Mouse (Mus musculus): ENCODE data around the gene Snrpg. TPM values are rescaled to one million over a fixed set of nuclear protein-coding genes. Genes with fewer than 3 reads are reported as not detected.
"Not testable (repeated sequence)": the region's sequence is repeated elsewhere in the genome, so short reads cannot be mapped to it uniquely, and the experiment has no call there.

Gene Snrpg
- polyA plus RNA-seq, 1 experiment from 2014 or later = 427 TPM

- no peaks in the 10 kb centered on the region for H3K4me1 ChIP-seq (ENCODE audit: control insufficient read depth, insufficient read depth, low read length)
- H3K9me3 ChIP-seq (replicated peaks; ENCODE audit: control insufficient read depth, low read length) = no peaks in the 10 kb centered on the region
- no peak overlapping the region for H3K4me3 ChIP-seq (replicated peaks; ENCODE audit: low read length)
- no peak overlapping the region for H3K4me2 ChIP-seq (ENCODE audit: low read depth, low read length)
- no peaks in the 10 kb centered on the region for H3K36me3 ChIP-seq (ENCODE audit: control insufficient read depth, insufficient read depth, low read length)
- H3K27me3 ChIP-seq (ENCODE audit: control insufficient read depth, insufficient read depth, low read length) = no peaks in the 10 kb centered on the region
- no peak overlapping the region for H3K9ac ChIP-seq (ENCODE audit: low read length)
- WGBS = 79% methylated on average over 5 of the region's 5 CpGs
- H3K27ac ChIP-seq (ENCODE audit: low read length) = no peak overlapping the region
- no peak for ATAC-seq (ENCODE audit: insufficient read depth, low FRiP score)
Observed at GRCm38 (mm10) chr6:86335860-86336259, 35.2 kb upstream of the Snrpg start.

- 88% methylated on average over 4 of the region's 4 CpGs for WGBS
- not testable (repeated sequence) for H3K4me1 ChIP-seq (ENCODE audit: control insufficient read depth, insufficient read depth, low read length); H3K9me3 ChIP-seq (replicated peaks; ENCODE audit: control insufficient read depth, low read length); ATAC-seq (ENCODE audit: insufficient read depth, low FRiP score); H3K27ac ChIP-seq (ENCODE audit: low read length); H3K9ac ChIP-seq (ENCODE audit: low read length); H3K4me2 ChIP-seq (ENCODE audit: low read depth, low read length); H3K36me3 ChIP-seq (ENCODE audit: control insufficient read depth, insufficient read depth, low read length); H3K4me3 ChIP-seq (replicated peaks; ENCODE audit: low read length); H3K27me3 ChIP-seq (ENCODE audit: control insufficient read depth, insufficient read depth, low read length)
Observed at GRCm38 (mm10) chr6:86336340-86336739, 34.8 kb upstream of the Snrpg start.

DNA sequence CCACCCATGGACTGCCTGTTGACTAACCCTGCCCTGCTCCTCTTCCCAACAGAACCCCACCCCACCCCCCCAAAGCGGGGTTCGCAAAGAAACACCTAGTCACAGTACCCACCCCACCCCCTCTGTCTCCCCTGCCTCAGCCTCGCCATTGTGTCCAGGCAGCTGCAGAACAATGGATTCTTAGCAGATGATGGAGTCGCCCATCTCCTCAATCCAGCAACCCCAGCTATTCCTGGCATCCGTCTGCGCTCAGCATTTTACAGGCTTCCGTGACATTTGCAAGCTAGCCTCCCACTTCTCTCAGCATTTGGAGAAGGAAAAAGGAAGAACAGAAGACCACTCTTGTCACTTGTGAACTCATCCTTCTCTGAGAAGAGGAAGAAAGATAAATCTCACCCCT, 27.4 kb upstream of the Snrpg start:
- Histone ChIP-seq H3K36me3 (ENCODE audit: control insufficient read depth, insufficient read depth, low read length) (no peaks in the 10 kb centered on the region), H3K27me3 (ENCODE audit: control insufficient read depth, insufficient read depth, low read length) (no peaks in the 10 kb centered on the region), H3K27ac (ENCODE audit: low read length) (no peak overlapping the region), H3K9ac (ENCODE audit: low read length) (no peak overlapping the region), H3K4me3 (replicated peaks; ENCODE audit: low read length) (no peak overlapping the region), H3K4me1 (ENCODE audit: control insufficient read depth, insufficient read depth, low read length) (no peaks in the 10 kb centered on the region), H3K4me2 (ENCODE audit: low read depth, low read length) (no peak overlapping the region), H3K9me3 (replicated peaks; ENCODE audit: control insufficient read depth, low read length) (no peaks in the 10 kb centered on the region)
- ATAC-seq (ENCODE audit: insufficient read depth, low FRiP score) = no peak
- WGBS = 36% methylated on average over 7 of the region's 7 CpGs

- H3K36me3 ChIP-seq (ENCODE audit: control insufficient read depth, insufficient read depth, low read length) = no peaks in the 10 kb centered on the region
- H3K4me2 ChIP-seq (ENCODE audit: low read depth, low read length) = no peak overlapping the region
- H3K9me3 ChIP-seq (replicated peaks; ENCODE audit: control insufficient read depth, low read length) = no peaks in the 10 kb centered on the region
- no peaks in the 10 kb centered on the region for H3K27me3 ChIP-seq (ENCODE audit: control insufficient read depth, insufficient read depth, low read length)
- 37% methylated on average over 2 of the region's 2 CpGs for WGBS
- no peaks in the 10 kb centered on the region for H3K4me1 ChIP-seq (ENCODE audit: control insufficient read depth, insufficient read depth, low read length)
- no peak overlapping the region for H3K9ac ChIP-seq (ENCODE audit: low read length)
- no peak overlapping the region for H3K27ac ChIP-seq (ENCODE audit: low read length)
- H3K4me3 ChIP-seq (replicated peaks; ENCODE audit: low read length) = no peak overlapping the region
- ATAC-seq (ENCODE audit: insufficient read depth, low FRiP score) = no peak
Observed at GRCm38 (mm10) chr6:86346063-86346462, 25.0 kb upstream of the Snrpg start.

DNA sequence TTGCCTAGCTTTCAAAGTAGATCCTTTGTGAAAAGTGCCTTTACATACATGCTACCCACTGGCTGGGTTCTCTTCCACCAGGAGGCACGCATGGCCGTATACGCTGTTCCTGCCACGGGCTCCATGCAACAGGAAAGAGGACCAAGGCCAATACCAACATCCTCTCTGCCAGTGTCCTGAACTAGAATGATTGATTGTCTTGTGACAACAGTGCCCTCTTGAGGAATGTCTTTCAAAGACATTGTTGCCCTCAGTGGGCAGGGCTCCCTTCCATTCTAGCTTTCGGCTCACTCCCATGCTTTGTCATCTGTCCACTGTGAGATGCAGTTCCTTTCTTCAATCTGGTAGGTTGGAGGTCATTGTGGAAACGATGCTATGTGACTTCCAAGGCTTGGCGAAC, 21.8 kb upstream of the Snrpg start:
- Histone ChIP-seq H3K27me3 (ENCODE audit: control insufficient read depth, insufficient read depth, low read length) (no peaks in the 10 kb centered on the region), H3K36me3 (ENCODE audit: control insufficient read depth, insufficient read depth, low read length) (no peaks in the 10 kb centered on the region), H3K27ac (ENCODE audit: low read length) (no peak overlapping the region), H3K4me2 (ENCODE audit: low read depth, low read length) (no peak overlapping the region), H3K4me1 (ENCODE audit: control insufficient read depth, insufficient read depth, low read length) (no peaks in the 10 kb centered on the region), H3K9ac (ENCODE audit: low read length) (no peak overlapping the region), H3K9me3 (replicated peaks; ENCODE audit: control insufficient read depth, low read length) (no peaks in the 10 kb centered on the region), H3K4me3 (replicated peaks; ENCODE audit: low read length) (no peak overlapping the region)
- 60% methylated on average over 7 of the region's 7 CpGs for WGBS
- no peak for ATAC-seq (ENCODE audit: insufficient read depth, low FRiP score)

DNA sequence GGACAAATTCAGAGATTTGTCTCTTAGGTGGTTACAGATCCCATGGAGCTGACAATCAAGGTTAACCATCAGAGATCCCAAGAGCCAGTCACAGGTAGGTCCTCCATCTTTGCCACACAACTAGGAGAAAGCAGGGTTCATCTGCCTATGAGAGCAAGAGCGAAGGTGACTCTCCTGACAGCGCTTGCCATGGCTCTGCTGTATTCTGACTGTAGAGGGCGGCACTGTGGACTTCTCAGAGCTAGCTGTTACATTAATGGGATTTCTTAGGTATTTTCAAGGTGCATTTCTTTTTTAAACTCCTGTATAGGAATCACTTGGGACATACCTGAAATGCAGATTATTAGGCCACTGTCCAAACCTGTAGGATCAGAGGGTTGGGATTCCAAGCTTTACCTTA, 16.2 kb upstream of the Snrpg start:
- 64% methylated on average over 3 of the region's 3 CpGs for WGBS
- Histone ChIP-seq H3K9me3 (replicated peaks; ENCODE audit: control insufficient read depth, low read length) (no peaks in the 10 kb centered on the region), H3K4me2 (ENCODE audit: low read depth, low read length) (no peak overlapping the region), H3K4me1 (ENCODE audit: control insufficient read depth, insufficient read depth, low read length) (no peaks in the 10 kb centered on the region), H3K36me3 (ENCODE audit: control insufficient read depth, insufficient read depth, low read length) (no peaks in the 10 kb centered on the region), H3K9ac (ENCODE audit: low read length) (no peak overlapping the region), H3K4me3 (replicated peaks; ENCODE audit: low read length) (no peak overlapping the region), H3K27me3 (ENCODE audit: control insufficient read depth, insufficient read depth, low read length) (no peaks in the 10 kb centered on the region), H3K27ac (ENCODE audit: low read length) (no peak overlapping the region)
- no peak for ATAC-seq (ENCODE audit: insufficient read depth, low FRiP score)

GRCm38 (mm10) chr6:86356956-86357355, 14.1 kb upstream of the Snrpg start:
- Histone ChIP-seq H3K9ac (ENCODE audit: low read length) (no peak overlapping the region), H3K4me1 (ENCODE audit: control insufficient read depth, insufficient read depth, low read length) (no peaks in the 10 kb centered on the region), H3K4me3 (replicated peaks; ENCODE audit: low read length) (no peak overlapping the region), H3K9me3 (replicated peaks; ENCODE audit: control insufficient read depth, low read length) (no peaks in the 10 kb centered on the region), H3K4me2 (ENCODE audit: low read depth, low read length) (no peak overlapping the region), H3K27me3 (ENCODE audit: control insufficient read depth, insufficient read depth, low read length) (no peaks in the 10 kb centered on the region), H3K27ac (ENCODE audit: low read length) (no peak overlapping the region), H3K36me3 (ENCODE audit: control insufficient read depth, insufficient read depth, low read length) (no peaks in the 10 kb centered on the region)
- WGBS = 70% methylated on average over 9 of the region's 9 CpGs
- ATAC-seq (ENCODE audit: insufficient read depth, low FRiP score) = no peak

DNA sequence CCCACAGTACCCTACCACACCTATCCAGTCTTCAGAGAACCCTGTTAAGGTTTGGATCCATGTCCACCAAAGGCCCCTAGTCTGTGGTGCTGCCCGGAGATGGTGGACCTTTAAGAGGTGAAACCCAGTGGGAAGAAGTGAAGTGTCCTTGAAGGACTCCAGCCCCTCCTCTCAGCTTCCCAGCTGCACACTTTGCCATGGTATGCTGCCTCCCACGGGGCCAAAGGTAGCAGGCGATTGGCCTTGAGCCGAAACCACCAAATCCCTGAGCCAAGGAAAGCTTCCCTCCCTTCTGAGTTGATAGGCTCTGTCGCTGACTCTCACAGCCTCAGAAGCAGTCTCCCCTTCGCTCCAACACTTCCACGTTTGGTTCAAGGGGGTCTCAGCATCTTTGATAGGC, 10.4 kb upstream of the Snrpg start:
- no peak overlapping the region for H3K9ac ChIP-seq (ENCODE audit: low read length)
- ATAC-seq (ENCODE audit: insufficient read depth, low FRiP score) = no peak
- no peaks in the 10 kb centered on the region for H3K36me3 ChIP-seq (ENCODE audit: control insufficient read depth, insufficient read depth, low read length)
- no peak overlapping the region for H3K4me3 ChIP-seq (replicated peaks; ENCODE audit: low read length)
- no peaks in the 10 kb centered on the region for H3K9me3 ChIP-seq (replicated peaks; ENCODE audit: control insufficient read depth, low read length)
- H3K27me3 ChIP-seq (ENCODE audit: control insufficient read depth, insufficient read depth, low read length) = no peaks in the 10 kb centered on the region
- 63% methylated on average over 7 of the region's 7 CpGs for WGBS
- H3K27ac ChIP-seq (ENCODE audit: low read length) = no peak overlapping the region
- no peaks in the 10 kb centered on the region for H3K4me1 ChIP-seq (ENCODE audit: control insufficient read depth, insufficient read depth, low read length)
- no peak overlapping the region for H3K4me2 ChIP-seq (ENCODE audit: low read depth, low read length)

DNA sequence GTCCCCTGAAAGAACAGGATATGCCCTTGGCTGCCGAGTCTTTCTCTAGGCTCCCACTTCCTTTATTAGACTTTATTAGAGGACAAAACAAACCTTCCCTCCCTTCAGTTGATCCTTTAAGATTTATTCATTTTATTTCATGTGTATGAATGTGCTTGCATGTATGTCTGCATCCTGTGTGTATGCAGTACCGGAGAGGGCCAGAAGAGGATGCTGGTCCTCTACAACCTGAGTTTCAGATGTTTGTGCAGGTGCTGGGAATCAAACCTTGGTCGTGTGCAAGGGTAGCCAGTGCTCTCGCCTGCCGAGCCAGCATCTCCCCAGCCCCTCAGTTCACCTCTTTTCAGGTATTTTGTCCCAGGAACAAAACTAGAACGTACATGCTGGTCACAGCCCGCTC, 9.7 kb upstream of the Snrpg start:
- 86% methylated on average over 7 of the region's 7 CpGs for WGBS
- H3K9ac ChIP-seq (ENCODE audit: low read length) = no peak overlapping the region
- H3K36me3 ChIP-seq (ENCODE audit: control insufficient read depth, insufficient read depth, low read length) = no peaks in the 10 kb centered on the region
- no peak for ATAC-seq (ENCODE audit: insufficient read depth, low FRiP score)
- H3K9me3 ChIP-seq (replicated peaks; ENCODE audit: control insufficient read depth, low read length) = no peaks in the 10 kb centered on the region
- H3K27ac ChIP-seq (ENCODE audit: low read length) = no peak overlapping the region
- H3K27me3 ChIP-seq (ENCODE audit: control insufficient read depth, insufficient read depth, low read length) = no peaks in the 10 kb centered on the region
- peaks cover 4% of the 10 kb centered on the region for H3K4me1 ChIP-seq (ENCODE audit: control insufficient read depth, insufficient read depth, low read length)
- H3K4me2 ChIP-seq (ENCODE audit: low read depth, low read length) = no peak overlapping the region
- H3K4me3 ChIP-seq (replicated peaks; ENCODE audit: low read length) = no peak overlapping the region
